Mouse (Mus musculus) stomach, postnatal 0 days (tissue): Measurements from ENCODE around the gene Rubcn. TPM values are rescaled to one million over a fixed set of nuclear protein-coding genes. Genes with fewer than 3 reads are reported as not detected.

ENCODE experiments used
- ATAC-seq: fragments of 200-750 bp; cut with Nextera tagmentation; 2 replicates; pipeline ENCODE4 v1.8.0; 2017; ENCODE audit not compliant: low FRiP score, low TSS enrichment
- DNase-seq: peaks from one replicate; pipeline ENCODE4 v3.0.0-alpha.2; 2016; ENCODE audit warnings: low spot score
- H3K27ac ChIP-seq: fragments of 300-500 bp; sonication (generic); replicated peaks from 2 replicates; pipeline ENCODE4 v1.5.1; 2014; ENCODE audit warnings: mild to moderate bottlenecking, control low read depth
- H3K27me3 ChIP-seq: fragments of 300-500 bp; sonication (generic); 2 replicates; pipeline ENCODE4 v1.6.1; 2014; ENCODE audit warnings: low read length; ENCODE audit not compliant: control insufficient read depth, insufficient read depth
- H3K36me3 ChIP-seq: fragments of 300-500 bp; sonication (generic); 2 replicates; pipeline ENCODE4 v1.6.1; 2014; ENCODE audit warnings: low read length, mixed read lengths; ENCODE audit not compliant: control insufficient read depth, insufficient read depth
- H3K4me1 ChIP-seq: fragments of 300-500 bp; sonication (generic); replicated peaks from 2 replicates; pipeline ENCODE4 v1.6.1; 2014; ENCODE audit warnings: antibody characterized with exemption; ENCODE audit not compliant: control insufficient read depth, insufficient read depth
- H3K4me2 ChIP-seq: fragments of 300-500 bp; sonication (generic); replicated peaks from 2 replicates; pipeline ENCODE4 v1.6.1; 2014; ENCODE audit warnings: low read depth, mild to moderate bottlenecking, control low read depth, moderate library complexity
- H3K4me3 ChIP-seq: fragments of 300-500 bp; sonication (generic); 2 replicates; pipeline ENCODE4 v1.5.1; 2014; ENCODE audit warnings: low read depth, low read length, control low read depth
- H3K9ac ChIP-seq: fragments of 300-500 bp; sonication (generic); 2 replicates; pipeline ENCODE4 v1.6.1; 2014; ENCODE audit warnings: mild to moderate bottlenecking, low read length, control low read depth, mixed read lengths
- H3K9me3 ChIP-seq: fragments of 300-500 bp; sonication (generic); 2 replicates; pipeline ENCODE4 v1.6.1; 2016; ENCODE audit warnings: low read length; ENCODE audit not compliant: control insufficient read depth
- CTCF ChIP-seq: IDR thresholded peaks from 2 replicates; pipeline ENCODE4 v1.5.1; 2016; ENCODE audit warnings: antibody characterized with exemption, low read depth, mild to moderate bottlenecking, moderate library complexity
- EP300 ChIP-seq: optimal IDR thresholded peaks from 2 replicates; pipeline ENCODE3; 2016; ENCODE audit warnings: antibody characterized with exemption
- WGBS: fragments of 180-500 bp; shearing (Covaris S2); extraction: QIAGEN DNeasy Blood & Tissue Kit; methylation state at CpG from one replicate; pipeline ENCODE4 v1.1.7; 2014; 5-methylcytosine and 5-hydroxymethylcytosine counted together
- polyA plus RNA-seq: library from polyadenylated mRNA; unstranded; fragments of >200 nt; fragmentation: Nextera tagmentation; extraction: Ambion mirVana; gene quantifications from 2 replicates; pipeline ENCODE4 v1.2.1, GENCODE M21; 2015

Gene Rubcn
- polyA plus RNA-seq, 1 experiment from 2014 or later = 7.1 TPM

DNA sequence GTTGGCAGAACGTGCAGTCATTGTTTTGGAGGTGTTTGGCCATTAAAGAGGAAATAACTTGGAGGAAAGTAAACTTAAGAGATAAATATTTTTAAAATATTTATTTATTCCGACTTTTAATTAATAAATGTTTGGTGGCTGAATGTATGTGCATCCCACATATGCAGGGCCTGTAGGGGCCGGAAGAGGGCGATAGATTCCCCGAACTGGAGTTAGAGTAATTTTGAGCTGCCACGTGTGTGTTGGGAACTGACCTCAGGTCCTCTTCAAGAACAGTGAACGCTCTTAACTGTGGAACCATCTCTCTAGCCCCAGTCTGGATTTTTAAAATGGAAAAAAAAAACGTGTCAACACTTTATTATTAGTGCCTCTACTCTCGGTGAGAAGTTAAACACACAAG, 64.2 kb downstream of the Rubcn start:
- H3K4me3 ChIP-seq = peak overlapping the region; percentile 8; the same call in 1 of the 2 replicates
- 52% methylated on average over 9 of the region's 9 CpGs for WGBS
- no peaks in the 10 kb centered on the region for H3K9me3 ChIP-seq
- no peaks in the 10 kb centered on the region for H3K36me3 ChIP-seq
- no peaks in the 10 kb centered on the region for H3K27me3 ChIP-seq
- ATAC-seq (no peak), DNase-seq (no peak)
- no peak for TF ChIP-seq EP300
- TF ChIP-seq CTCF = no peak
- no peak overlapping the region for H3K27ac ChIP-seq
- H3K4me1 ChIP-seq = no peaks in the 10 kb centered on the region
- peak overlapping the region; percentile 40 for H3K4me2 ChIP-seq
- no peak overlapping the region for H3K9ac ChIP-seq

DNA sequence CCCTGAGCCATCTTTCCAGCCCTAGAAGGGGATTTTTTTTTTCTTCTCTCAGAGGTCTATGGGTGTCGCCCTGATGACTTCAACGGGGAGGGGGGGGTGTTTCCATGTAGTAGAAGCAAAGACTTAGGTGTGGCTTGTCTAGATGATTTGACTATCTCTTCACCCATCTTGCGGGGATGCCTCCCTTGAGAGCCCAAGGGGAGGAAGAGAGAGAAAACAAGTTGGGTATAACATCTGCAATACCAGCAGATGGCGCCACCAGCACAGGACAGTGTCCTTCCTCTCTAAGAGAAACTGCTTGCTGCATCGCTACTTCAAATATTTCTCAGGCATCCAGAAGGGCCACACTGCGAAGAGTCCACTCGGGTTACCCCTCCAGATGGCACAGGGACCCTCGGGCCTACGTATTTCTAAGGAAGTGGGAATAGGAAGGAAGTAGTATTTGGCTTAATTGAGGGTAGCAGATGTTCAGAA, 64.6 kb downstream of the Rubcn start:
- Histone ChIP-seq H3K4me3 (peak overlapping the region; percentile 8; the same call in 1 of the 2 replicates), H3K9ac (no peak overlapping the region), H3K4me1 (no peaks in the 10 kb centered on the region), H3K27ac (no peak overlapping the region), H3K36me3 (no peaks in the 10 kb centered on the region), H3K4me2 (peak overlapping the region; percentile 40), H3K9me3 (no peaks in the 10 kb centered on the region), H3K27me3 (no peaks in the 10 kb centered on the region)
- 1% methylated on average over 9 of the region's 9 CpGs for WGBS
- DNase-seq (peak; percentile 89), ATAC-seq (peak; percentile 62; the same call in 1 of the 2 replicates)
- TF ChIP-seq CTCF (peak; percentile 97), EP300 (no peak)

DNA sequence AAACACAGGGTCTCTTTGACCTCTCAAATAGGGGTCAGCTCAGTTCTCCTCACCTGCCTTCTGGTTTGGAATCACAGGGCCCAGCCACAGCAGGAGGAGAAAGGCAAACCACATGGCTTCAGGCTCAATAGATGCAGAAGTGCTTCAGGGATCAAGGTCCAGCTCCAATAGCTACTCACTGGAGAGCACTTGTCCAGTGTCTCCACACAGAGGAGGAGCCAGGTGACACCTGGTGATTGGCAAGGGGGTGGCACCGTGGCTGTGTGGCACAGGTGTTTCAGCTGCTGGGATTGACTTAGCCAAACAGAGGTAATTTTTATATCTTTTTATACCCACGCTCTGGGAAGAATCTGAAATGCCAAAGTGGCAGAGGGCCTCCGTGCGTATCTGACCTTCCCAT, 67.2 kb downstream of the Rubcn start, which contains the start of gene Smbd1:
Smbd1 (minus strand) TSS at position 157 of the 400 bp plus-strand sequence.
- Histone ChIP-seq H3K4me2 (no peak within 1 kb of the TSS), H3K4me3 (no peak within 1 kb of the TSS), H3K36me3 (no peaks in the 10 kb centered on the region), H3K27ac (no peak within 1 kb of the TSS), H3K4me1 (no peaks in the 10 kb centered on the region), H3K9me3 (no peaks in the 10 kb centered on the region), H3K9ac (no peak within 1 kb of the TSS), H3K27me3 (no peaks in the 10 kb centered on the region)
- WGBS = 86% methylated on average over 4 of the region's 4 CpGs
- DNase-seq (peak; percentile 23), ATAC-seq (no peak)
- no peak for TF ChIP-seq EP300
- no peak for TF ChIP-seq CTCF

DNA sequence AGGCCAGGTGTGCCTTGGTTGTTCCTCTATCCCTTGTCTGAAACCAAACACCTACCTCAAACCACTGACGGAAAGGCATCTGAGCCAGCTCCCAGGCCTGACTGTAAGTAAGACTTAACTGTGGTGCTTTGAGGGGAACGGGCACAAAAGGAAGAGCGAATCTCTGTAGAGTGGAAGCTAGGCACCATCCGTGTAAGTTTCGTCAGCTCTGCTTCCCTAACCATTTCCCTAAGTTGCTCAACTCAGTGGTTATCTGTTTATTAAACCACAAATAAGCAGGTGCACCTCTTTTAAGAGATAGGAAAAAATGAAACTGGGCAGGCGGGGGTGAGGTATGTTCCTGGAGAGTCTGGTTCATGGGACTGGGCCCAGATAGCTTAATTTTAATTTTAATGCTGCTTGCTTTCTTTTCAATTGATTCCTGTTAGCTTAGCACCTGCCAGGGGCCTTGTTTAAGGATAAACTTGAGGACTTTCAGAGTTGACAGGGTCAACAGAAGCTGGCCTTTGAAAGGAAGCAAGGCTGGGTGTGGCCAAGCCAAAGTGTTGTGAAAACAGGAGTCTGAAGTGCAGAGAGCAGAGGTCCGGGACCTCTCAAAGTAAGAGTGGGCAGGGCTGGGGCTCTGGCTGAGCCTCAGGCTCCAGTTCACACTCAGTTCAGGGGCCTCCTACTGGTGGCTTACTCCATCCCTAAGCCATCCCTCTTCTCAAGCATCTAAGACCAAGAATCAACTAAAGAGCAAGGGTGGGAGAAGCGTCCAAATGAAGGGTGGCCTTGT, 70.0 kb downstream of the Rubcn start:
- no peaks in the 10 kb centered on the region for H3K27me3 ChIP-seq
- DNase-seq = peak; percentile 37
- no peak overlapping the region for H3K4me2 ChIP-seq
- H3K4me3 ChIP-seq = no peak overlapping the region
- TF ChIP-seq CTCF (peak; percentile 21), EP300 (no peak)
- H3K27ac ChIP-seq = no peak overlapping the region
- peak; percentile 29; the same call in 1 of the 2 replicates for ATAC-seq
- H3K4me1 ChIP-seq = no peaks in the 10 kb centered on the region
- 44% methylated on average over 8 of the region's 8 CpGs for WGBS
- no peak overlapping the region for H3K9ac ChIP-seq
- no peaks in the 10 kb centered on the region for H3K9me3 ChIP-seq
- H3K36me3 ChIP-seq = no peaks in the 10 kb centered on the region

DNA sequence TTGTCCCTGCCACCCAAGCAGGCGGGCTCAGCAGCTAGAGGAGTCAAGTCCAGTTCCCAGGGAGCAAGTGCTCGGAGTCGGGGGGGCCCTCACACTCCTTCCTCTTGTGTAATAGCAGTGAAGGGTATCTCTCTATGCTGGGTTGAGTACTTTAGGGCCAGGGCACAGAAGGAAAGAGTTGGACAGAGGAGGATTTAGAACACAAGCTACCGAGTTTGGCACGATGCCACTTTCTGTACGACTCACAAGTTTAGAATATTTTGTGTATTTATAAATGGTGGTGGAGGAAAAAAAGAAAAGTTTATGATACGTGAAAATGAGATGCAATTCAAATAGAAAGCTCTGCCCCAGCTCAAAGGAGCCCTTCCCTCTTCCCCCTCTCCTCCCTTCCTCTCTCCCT, 72.4 kb downstream of the Rubcn start:
- no peak overlapping the region for H3K4me2 ChIP-seq
- no peak for ATAC-seq
- no peak overlapping the region for H3K4me3 ChIP-seq
- no peak for DNase-seq
- no peak overlapping the region for H3K27ac ChIP-seq
- H3K36me3 ChIP-seq = no peaks in the 10 kb centered on the region
- no peak for TF ChIP-seq CTCF
- no peak for TF ChIP-seq EP300
- 52% methylated on average over 7 of the region's 7 CpGs for WGBS
- H3K4me1 ChIP-seq = no peaks in the 10 kb centered on the region
- no peaks in the 10 kb centered on the region for H3K27me3 ChIP-seq
- H3K9ac ChIP-seq = no peak overlapping the region
- no peaks in the 10 kb centered on the region for H3K9me3 ChIP-seq

DNA sequence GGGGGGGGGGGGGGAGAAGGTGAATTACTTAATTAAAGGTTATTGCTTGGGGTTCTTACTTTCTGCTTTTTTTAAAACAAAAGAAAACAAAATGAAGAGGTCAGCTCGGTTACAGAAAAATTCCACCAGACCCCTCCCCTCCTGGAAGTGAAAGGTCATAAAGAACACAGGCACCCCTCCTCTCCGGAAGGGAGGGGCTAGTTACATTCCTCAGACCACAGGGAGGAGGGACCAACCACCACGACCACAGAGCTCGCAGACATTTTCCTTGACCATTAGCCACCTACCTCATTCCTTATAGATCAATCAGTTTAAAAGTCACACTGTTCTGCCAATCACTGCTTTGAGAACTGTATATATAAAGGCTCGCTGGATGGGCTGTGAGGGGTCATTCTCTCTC, 73.7 kb downstream of the Rubcn start:
- ATAC-seq (no peak), DNase-seq (no peak)
- TF ChIP-seq EP300 (no peak), CTCF (no peak)
- Histone ChIP-seq H3K9me3 (no peaks in the 10 kb centered on the region), H3K36me3 (no peaks in the 10 kb centered on the region), H3K27ac (no peak overlapping the region), H3K4me2 (no peak overlapping the region), H3K27me3 (no peaks in the 10 kb centered on the region), H3K4me3 (no peak overlapping the region), H3K9ac (no peak overlapping the region), H3K4me1 (no peaks in the 10 kb centered on the region)
- WGBS = 44% methylated on average over 5 of the region's 5 CpGs
